In the genomic region with DNA sequence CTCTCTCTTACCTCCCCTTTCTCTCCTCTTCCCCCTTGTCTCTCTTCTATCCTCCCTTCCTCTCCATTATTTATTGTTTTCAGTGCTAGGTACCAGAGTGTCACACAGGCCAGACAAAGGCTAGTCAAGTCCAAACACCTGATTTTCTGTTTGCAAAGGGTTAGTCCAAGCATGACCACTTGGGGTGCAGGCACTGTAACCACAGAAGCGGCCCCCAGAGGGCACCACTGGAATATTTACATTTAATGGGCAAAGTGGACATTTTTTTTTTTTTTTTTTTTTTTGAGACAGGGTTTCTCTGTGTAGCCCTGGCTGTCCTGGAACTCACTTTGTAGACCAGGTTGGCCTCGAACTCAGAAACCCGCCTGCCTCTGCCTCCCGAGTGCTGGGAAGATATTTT, we compare ENCODE assay signal across 8 mouse cellular contexts.
DNase-seq lines count a peak whose midpoint lies in the region; ATAC-seq and TF ChIP-seq lines count a peak whose summit lies in the region.
"Not testable (repeated sequence)": the region's sequence is repeated elsewhere in the genome, so short reads cannot be mapped to it uniquely, and the experiment has no call there.

No protein-coding gene starts in this region.

- H3K9ac ChIP-seq in liver, postnatal 0 days (replicated peaks); midbrain, postnatal 0 days (replicated peaks; ENCODE audit: low read length, poor library complexity, severe bottlenecking): not testable (repeated sequence)

- peak; percentile 7 to 41 for DNase-seq in adrenal gland, adult (ENCODE audit: inconsistent age in 2 of 2, low spot score in 1 of 2)
- peak; percentile 34 for DNase-seq in heart, postnatal 4 days
- DNase-seq in kidney, postnatal 14 days = peak; percentile 37
- DNase-seq in liver, postnatal 0 days = peak; percentile 33
- DNase-seq in midbrain, postnatal 0 days (ENCODE audit: low spot score) = not testable (repeated sequence)
- peak; percentile 6 for DNase-seq in thymus, postnatal 14 days

- TF ChIP-seq EP300 in liver, postnatal 0 days (IDR thresholded peaks at IDR 0.05; ENCODE audit: low read depth) = not testable (repeated sequence)

- 69% methylated on average over 4 of the region's 4 CpGs for WGBS in liver, postnatal 0 days (ENCODE audit: insufficient replicate concordance)
- WGBS in midbrain, postnatal 0 days = 89% methylated on average over 4 of the region's 4 CpGs

- H3K27me3 ChIP-seq in E14TG2a.4 (ENCODE audit: insufficient read depth, low read length); liver, postnatal 0 days (ENCODE audit: insufficient read depth, low read length); midbrain, postnatal 0 days (ENCODE audit: insufficient read depth, low read length): not testable (repeated sequence)

- not testable (repeated sequence) for H3K36me3 ChIP-seq in E14TG2a.4 (ENCODE audit: insufficient read depth, low read length); liver, postnatal 0 days (replicated peaks; ENCODE audit: insufficient read depth, low read length); midbrain, postnatal 0 days (ENCODE audit: insufficient read depth, low read length)

- not testable (repeated sequence) for H3K4me3 ChIP-seq in E14TG2a.4 (replicated peaks; ENCODE audit: low read length); cortical plate, adult 2 months (ENCODE audit: insufficient read depth, low read length); liver, postnatal 0 days (ENCODE audit: low read depth, low read length); midbrain, postnatal 0 days (ENCODE audit: low read depth, low read length)

- H3K9me3 ChIP-seq in E14TG2a.4 (ENCODE audit: low read length); liver, postnatal 0 days (ENCODE audit: low read length); midbrain, postnatal 0 days (ENCODE audit: low read length): not testable (repeated sequence)

- TF ChIP-seq CTCF in E14TG2a.4 (conservative IDR thresholded peaks at IDR 0.05; ENCODE audit: low read length) = peak; percentile 33
- TF ChIP-seq CTCF in cortical plate, adult 2 months (IDR thresholded peaks at IDR 0.05; ENCODE audit: extremely low read depth, insufficient read depth, low read length) = 0 out of 2 replicates have a peak, but pooled peaks have one; percentile 21
- peak; percentile 40 for TF ChIP-seq CTCF in liver, postnatal 0 days (IDR thresholded peaks at IDR 0.05; ENCODE audit: low read depth)
- peak; percentile 49 for TF ChIP-seq CTCF in midbrain, postnatal 0 days (IDR thresholded peaks at IDR 0.05)

- ATAC-seq in liver, postnatal 0 days; midbrain, postnatal 0 days (ENCODE audit: low FRiP score): not testable (repeated sequence)

- H3K4me1 ChIP-seq in E14TG2a.4 (replicated peaks; ENCODE audit: low read depth, low read length); cortical plate, adult 2 months (ENCODE audit: control insufficient read depth, insufficient read depth, low read length); liver, postnatal 0 days (ENCODE audit: insufficient read depth); midbrain, postnatal 0 days (ENCODE audit: insufficient read depth, low read length): not testable (repeated sequence)

- TF ChIP-seq POLR2A in cortical plate, adult 2 months (IDR thresholded peaks at IDR 0.05; ENCODE audit: extremely low read depth, insufficient read depth, low read length) = not testable (repeated sequence)

- H3K4me2 ChIP-seq in liver, postnatal 0 days (ENCODE audit: low read depth, low read length); midbrain, postnatal 0 days (ENCODE audit: low read depth, low read length, poor library complexity, severe bottlenecking): not testable (repeated sequence)

- not testable (repeated sequence) for H3K27ac ChIP-seq in cortical plate, adult 2 months (ENCODE audit: insufficient read depth, low read length); liver, postnatal 0 days (ENCODE audit: low read depth); midbrain, postnatal 0 days (ENCODE audit: low read depth, low read length)
